Mouse (Mus musculus) granulocyte monocyte progenitor cell, adult 5-6 weeks (primary cell): ENCODE results near the gene Ntrk3. TPM values are rescaled to one million over a fixed set of nuclear protein-coding genes. Genes with fewer than 3 reads are reported as not detected.

ENCODE experiments used
- ATAC-seq: replicated peaks from 2 replicates; pipeline ENCODE4 v1.8.0; 2016; ENCODE audit warnings: mild to moderate bottlenecking, moderate TSS enrichment, inconsistent platforms; ENCODE audit not compliant: poor library complexity, severe bottlenecking
- total RNA-seq, 2 experiments: library from RNA; stranded (forward) in 1 of 2; stranded (reverse) in 1 of 2; fragments of 200-712, 200-1000 nt in 1 of 2; fragments of >200 nt in 1 of 2; fragmentation: Nextera tagmentation in 1 of 2; gene quantifications; 2 replicates each; pipeline ENCODE4 v1.2.3; 2014 to 2017

The Ntrk3 gene
- total RNA-seq, 2 experiments from 2014 or later: not detected

DNA sequence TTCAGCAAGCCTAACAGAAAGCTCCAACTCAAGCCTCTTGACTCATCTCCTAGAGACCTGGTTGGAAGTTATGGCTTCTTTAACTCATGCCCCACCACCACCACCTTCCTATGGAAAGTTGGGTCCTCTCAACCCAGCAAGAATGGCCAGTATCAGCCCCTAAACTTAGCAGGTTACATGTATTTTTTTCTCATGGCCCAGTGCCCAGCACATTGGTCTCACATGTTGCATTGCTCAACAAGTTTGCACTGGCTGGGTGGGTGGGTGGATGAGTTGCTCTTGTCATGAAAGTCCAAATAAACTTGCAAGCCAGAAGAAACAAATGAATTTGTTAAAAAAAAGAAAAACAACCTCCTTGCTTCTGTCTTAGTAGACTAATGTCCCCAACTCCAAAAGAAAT, 353.7 kb downstream of the Ntrk3 start:
- no peak for ATAC-seq

DNA sequence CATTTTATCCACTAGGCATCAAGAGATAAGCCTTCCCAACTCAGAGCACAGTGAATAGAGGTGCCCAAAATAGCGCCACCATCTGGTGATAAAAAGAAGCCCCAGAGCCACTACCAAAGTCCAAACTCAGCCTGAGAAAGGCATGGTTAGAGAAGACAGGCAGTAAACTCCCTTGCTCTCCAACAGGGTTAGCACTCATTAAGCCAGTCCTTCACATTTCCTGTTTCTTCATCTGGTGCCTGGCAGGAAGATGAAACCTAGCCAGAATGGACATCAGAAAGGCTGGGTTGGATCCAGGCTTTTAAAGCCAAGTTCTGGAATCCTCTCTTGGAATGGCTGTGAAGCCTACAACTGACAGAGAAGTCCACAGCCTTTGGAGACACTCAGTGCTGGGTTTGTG, 355.7 kb downstream of the Ntrk3 start:
- ATAC-seq: no peak

DNA sequence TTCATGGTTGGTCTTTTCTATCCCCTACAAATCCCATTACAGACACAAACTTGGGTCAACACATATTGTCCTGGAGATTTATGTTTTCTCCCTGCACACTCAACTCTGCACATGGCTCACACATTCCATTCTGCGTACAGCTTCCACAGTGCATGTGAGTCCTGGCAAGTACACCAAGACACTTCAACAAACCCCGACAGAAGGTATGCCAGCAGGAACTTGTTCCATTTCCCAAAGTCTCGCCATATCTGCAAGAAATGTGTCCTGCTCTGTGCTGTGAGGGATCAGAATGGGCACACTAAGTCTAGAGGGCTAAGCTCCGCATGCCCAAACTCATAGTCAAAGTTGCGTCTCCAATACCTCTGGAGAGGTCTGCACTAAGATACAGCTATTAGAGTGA, 358.0 kb downstream of the Ntrk3 start:
- ATAC-seq: no peak

DNA sequence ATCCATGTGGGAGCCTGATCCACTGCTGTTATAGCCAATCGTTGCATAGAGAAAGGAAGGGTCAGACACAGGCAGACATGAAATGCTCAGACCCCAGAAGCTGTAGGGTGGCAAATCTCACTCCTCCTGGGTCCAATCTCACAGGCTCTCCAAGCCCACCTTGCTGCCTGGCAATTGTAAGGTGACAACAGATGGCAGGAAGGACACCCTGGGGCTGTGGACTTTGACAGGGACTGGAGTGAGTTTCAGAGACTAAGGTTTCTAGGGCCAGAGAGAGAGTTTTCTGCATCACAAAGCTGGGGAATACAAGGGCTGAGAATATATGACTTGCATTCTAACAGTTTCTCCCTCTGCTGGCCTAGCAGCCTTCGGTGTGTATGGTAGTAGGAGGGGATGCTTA, 359.5 kb downstream of the Ntrk3 start:
- ATAC-seq: no peak

DNA sequence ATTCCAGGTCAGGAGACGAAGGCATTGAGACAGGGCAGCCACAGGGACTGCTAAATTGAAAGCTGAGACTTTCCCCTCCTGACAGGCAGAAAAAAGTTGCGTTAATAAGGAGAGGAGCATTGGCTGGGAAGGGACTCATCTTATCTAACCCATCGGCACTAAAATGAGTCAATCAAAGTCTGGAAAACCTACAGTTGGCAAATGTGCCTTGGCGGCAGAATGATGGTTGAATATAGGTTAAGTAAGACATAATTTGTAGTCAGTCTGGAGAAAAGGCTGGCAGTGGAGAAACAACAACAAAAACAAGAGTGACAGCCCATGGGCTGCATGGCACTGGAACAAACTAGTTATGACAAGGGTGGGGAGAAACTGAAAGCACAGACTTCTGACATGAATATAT, 360.9 kb downstream of the Ntrk3 start:
- no peak for ATAC-seq

DNA sequence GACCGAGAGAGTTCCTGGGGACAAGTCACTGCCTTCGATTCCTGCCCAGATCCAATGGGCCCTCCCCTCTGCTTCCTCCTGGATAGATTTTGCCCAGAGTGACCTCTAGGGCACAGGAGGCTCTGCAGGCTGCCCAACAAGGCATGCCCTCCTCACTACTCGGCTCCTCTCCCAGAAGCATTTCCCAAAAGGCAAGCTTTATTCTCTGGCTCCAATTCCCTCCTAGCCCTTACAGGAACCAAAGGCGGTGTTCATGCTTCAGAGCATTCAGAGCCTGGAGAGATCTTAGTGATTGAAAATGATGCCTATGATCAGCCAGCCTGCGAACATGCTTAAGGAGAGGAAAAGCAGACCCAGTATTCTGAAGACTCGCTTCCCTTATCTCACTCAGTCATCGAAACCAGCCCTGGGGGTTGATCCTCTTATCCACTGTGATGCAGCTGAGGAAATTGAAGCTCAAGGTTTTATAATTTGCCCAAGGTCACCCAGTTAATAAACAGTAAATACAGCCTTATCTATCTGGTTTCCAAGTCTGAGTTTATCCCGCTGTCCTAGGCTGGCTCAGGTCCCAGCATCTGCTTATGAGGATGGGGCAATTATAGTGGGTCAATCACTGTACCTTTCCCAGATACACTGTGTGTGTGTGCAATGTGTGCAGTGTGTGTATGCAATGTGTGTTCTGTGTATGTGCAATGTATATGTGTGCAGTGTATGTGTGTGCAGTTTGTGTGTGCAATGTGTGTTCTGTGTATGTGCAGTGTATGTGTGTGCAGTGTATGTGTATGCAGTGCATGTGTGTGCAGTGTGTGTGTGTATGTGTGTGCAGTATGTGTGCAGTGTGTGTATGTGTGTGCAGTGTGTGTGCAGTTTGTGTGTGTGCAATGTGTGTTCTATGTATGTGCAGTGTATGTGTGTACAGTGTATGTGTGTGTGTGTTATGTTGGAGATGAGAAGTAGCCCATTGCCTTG, 376.2 kb downstream of the Ntrk3 start:
- no peak for ATAC-seq

DNA sequence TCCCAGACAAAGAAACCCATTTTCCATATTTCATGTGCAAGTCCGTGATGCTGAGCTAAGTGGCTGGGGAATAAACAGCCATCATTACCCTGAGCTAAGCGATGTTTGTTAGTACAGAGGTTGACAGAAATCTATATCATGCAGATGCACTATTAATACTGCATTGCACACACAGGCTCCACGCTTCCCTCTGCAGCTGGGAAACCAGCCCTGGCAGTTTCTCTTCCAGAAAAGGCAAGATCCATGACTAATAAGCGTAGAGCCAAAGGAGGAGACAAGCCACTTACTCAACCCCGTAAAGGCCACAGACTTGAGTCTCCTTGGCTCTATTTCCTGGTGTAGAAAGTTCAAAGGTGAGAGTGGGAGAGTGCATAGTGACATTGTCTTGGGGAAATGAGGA, 390.3 kb downstream of the Ntrk3 start:
- ATAC-seq: no peak

DNA sequence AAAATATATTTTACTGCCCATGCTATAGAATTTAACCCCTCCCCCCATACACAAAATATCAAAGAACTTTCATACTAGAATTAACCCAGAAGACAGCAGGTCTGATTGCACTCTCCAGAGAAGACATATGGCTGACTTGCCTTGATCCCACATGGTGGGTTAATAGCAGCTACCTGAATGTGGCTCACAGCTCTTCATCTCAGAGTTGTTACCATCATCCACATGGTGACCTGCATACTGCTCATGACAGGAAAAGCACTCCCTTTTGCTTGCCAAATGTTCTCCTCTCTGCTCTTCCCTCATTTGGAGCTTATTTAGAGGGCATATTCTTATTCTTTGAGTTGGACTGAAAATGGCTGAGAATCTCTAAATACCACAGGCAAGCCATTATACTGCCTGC, 404.4 kb downstream of the Ntrk3 start:
- no peak for ATAC-seq

DNA sequence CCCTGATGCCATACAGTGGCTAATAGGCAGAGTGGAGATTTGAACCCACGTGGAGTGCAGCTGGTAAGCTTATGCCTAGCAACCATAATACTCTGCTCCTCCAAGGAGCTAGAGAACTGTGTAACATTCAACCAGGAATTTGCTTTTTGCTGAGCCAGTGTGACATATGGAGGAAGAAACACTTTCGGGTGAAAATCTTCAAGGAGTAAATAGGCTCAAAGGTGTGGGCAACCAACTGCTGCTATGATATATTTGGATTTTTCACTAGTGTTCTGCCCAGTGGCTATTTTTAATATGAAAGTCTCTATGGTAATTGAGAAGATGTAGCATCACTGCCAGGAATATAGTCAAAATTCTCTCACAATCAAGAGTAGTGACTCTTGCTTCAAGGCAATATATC, 409.5 kb downstream of the Ntrk3 start:
- no peak for ATAC-seq

DNA sequence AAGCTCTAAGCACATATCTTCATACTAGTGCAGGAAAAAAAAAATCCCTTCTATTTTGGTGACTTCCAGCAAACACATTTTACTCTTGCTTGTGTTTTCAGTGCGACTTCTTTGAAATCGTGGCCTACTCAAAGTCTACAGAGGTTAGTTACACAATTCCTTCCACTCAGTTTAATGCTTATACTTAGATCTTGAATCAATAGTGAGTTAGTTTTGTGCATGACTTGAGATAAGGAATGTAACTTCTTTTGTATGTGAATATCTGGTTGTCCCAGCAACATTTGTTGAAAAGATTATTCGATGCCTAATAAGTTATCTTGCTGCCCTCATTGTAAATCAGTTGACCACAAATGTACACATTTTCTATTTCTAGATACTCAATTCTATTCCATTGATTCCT, 411.6 kb downstream of the Ntrk3 start:
- ATAC-seq: no peak

DNA sequence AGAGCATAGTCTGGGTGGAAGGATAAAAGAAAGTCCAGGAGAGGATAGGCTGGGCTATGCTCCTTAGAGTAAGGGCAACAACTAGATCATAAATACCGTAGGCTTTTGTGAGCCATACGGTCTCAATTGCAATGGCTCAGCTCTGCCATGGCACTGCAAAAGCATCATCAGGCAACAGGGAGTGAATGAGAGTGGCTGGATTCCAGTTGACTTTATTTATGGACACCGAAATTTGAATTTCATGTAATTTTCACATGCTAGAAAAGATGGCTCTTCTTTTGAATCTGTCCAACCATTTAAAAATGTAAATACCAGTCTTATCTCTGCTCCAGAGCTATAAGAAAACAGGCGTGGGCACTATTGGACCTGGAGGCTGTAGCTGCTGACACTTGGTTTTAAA, 419.2 kb downstream of the Ntrk3 start:
- ATAC-seq: no peak

DNA sequence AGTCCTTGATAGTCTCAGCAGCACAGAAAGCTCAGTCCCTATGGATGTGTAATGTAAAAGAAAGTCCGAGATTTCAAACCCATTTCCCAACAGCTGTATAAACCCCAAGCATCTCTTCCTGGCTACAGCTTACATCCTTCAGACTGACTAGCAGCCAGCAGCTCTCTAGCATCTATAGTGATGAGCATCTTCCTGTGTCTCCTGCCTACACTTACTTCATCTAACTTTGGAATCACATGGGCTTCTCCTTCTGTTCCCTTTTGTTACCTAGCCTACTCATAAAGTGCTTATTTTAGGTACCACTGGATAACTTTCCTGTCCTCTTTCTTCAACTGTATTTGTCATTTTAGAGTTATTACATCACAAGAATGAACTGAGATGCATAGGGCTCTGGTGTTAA, 432.0 kb downstream of the Ntrk3 start:
- ATAC-seq: no peak

DNA sequence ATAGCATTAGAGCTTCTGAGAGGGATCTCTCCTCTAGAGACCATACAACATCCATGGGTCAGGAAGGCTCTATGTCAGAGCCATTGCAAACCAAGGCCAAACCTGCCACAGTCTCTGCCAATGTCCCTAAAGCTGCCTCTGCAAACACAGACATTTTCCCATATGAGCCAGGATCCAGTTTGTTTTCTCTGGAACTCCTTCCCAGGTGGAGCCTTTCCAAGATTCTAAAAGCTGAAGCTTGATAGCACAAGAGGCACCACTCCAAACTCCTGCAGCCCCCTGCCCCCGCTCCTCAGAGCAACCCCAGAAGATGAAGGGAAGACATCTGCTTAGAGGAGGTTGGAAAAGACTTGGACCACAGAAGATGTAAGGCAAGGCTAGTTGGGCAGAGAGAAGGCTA, 432.8 kb downstream of the Ntrk3 start:
- ATAC-seq: no peak

DNA sequence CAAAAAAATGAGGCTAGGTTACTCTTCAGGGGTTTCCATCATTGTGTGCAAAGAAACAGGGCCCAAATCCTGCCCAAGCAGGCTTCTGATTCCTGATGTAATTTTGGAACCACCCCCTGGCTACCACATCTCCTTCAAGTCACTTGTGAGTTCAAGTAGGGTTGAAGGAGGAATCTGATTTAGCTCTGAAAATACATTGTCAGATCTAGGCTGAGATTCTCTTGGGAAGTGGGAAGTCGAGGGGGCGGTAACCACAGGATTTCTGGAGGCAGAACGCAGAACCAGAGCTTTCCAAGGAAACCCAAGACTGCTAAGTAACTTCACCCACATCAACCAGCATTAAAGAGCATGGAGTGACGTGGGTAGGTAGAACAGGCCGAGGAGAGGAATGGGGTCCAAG, 440.5 kb downstream of the Ntrk3 start:
- no peak for ATAC-seq

DNA sequence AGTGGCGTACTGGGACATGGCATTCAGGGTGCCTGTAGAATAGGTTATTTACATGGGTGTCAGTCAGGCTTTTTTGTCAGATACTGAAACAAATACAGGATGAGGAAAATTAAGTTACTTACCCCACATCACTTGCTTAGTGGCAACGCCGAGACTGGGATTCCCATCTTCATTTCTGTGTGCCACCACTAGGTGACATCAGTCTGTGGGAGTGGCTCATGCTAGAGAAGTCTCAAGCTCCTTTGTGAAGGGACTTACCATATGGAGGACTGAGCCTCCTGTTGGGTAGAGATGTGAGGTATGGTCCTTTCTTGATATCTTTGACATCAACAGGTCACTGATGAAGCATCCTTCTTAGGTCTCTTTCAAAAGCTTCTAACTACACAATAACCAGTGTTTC, 443.5 kb downstream of the Ntrk3 start:
- no peak for ATAC-seq

DNA sequence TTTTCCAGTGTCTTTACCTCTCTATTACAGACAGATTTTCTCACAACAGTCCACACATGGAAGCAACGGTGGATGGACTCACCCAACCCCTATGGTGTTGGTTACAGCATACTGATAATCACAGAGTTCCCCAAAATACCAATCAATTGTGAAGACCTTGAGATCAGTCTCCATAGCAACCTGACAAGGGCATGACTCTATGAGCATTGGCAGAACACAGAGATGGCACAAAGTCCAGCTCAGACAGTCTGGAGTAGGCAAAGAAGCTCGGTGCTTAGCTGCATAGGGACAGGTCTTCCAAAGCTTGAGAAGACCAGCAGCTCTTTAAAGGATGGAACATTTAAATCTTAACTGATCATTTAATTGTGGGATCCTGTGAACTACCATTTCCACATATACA, 447.6 kb downstream of the Ntrk3 start:
- no peak for ATAC-seq

DNA sequence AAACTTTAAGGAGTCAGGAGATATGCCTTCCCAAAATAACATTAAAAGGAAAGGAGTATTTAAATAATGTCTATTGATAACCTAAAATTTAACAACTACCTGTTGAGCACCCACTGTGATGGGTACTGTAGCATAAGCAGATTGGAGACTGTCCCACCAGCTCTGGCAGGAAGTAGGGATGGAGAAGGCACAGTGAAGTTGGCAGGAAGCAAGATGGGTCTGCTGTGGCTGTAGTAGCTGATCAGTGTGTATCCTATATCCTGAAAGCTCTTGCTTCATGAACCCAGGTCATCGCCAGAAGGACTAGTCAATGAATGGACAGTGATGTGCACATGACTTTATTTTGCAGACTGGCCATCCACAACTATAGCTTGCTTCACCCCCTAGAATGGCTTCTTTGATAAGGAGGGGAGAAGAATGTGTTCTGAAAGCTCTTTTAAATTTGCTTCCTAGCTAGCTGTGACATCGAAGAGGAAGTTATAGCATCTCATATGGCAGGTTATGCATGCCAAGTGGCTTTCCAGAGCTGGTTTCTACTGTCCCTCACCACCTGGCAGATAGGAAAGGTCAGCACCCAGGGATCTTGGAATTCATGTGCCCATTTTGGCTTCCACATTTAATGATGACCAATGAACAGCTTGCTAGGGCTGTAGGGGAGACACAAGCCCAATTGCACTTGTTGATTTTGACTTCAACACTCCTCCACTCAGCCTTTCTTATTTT, 451.1 kb downstream of the Ntrk3 start:
- no peak for ATAC-seq

DNA sequence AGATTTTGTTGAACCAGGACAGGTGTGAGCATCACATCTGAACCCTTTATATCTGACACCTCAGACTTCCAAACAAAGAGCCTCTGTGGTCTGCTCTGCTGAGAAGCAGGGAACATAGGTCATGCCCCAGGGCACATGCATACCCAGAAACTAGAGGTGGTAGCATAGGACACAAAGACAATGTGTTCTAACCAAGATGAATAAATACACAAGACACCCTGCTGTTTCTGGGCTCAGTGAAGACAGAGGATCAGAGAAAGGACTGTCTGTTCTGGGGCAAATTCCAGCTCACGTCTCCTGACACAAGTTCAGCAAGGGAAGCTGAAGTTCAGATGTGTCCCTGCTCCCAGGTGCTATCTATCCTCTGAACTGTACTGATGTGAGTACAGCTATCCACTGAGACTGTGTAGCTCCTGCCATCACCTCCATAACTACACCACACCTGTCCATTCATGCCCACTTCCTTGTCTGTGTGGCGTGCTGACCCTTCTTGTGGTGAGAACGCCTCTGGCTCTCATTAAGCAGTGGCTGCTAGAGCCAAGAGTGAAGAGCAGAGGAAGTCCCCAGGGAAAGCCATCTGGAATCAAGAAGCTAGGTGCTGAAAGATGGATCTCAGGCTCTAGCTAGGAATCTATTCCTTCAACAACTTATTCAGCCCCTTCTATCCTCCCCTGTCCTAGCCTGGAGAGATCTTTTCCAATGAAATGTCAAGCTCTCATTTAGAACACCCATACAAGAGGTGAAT, 468.1 kb downstream of the Ntrk3 start:
- ATAC-seq: no peak

DNA sequence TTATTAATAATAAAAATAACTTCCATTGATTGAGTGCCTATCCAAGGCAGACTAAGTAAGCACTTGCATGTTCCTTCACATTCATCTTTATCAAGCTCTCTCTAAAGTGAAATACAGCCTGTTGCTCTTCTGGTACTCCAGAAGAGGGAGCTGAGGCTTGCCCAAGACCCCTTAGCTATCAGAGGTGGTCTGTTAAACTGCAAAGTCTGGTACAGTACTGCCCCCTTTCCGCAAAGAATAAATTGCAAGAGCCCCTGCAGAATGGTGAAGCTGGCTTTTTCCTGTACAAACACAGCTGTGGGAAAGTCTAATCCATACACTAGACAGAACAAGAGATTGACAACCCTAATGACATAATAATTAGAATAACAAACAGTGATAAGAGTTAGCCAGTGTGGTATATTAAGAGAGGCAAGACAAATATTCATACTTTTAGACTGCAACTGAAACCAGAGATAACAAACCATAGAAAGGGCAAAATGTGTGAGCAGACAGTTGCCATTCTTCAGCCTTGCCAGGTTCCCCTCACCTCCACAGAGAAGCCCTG, 470.3 kb downstream of the Ntrk3 start:
- no peak for ATAC-seq

DNA sequence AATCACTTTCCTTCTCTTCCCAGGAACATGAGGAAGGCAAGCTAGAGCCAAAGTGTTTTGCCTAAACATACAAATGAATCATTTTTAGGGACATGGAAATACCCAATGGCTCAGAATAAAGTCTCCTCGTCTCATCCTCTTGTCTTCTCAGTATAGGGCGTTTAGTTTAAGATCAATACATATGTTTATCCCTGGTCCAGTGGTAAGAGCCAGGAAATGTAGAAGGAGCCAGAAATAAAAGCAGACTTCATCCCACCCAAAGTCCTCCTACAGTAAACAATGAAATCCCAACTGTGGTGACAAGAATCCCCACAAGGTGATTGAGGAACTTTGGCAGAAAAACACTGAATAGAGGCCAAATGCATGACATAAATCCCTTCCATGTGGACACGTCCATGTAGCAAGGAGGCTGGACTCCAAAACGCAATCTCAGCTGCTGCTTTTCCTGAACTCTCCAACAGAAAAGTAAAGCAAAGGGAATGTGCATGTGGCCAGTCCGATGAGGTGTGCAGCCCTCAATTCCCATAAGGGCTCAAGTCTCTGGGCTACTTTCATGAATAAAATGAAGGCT, 473.3 kb downstream of the Ntrk3 start:
- no peak for ATAC-seq
